Mouse (Mus musculus): Measurements from ENCODE around the gene Adcy6. TPM values are rescaled to one million over a fixed set of nuclear protein-coding genes. Genes with fewer than 3 reads are reported as not detected.
A peak's percentile ranks its signal among the peaks of the same experiment; 100 is the strongest.
"Not testable (repeated sequence)": the region's sequence is repeated elsewhere in the genome, so short reads cannot be mapped to it uniquely, and the experiment has no call there.

Gene Adcy6
- total RNA-seq, 2 experiments from 2014 or later: 33.1 to 36.4 TPM

DNA sequence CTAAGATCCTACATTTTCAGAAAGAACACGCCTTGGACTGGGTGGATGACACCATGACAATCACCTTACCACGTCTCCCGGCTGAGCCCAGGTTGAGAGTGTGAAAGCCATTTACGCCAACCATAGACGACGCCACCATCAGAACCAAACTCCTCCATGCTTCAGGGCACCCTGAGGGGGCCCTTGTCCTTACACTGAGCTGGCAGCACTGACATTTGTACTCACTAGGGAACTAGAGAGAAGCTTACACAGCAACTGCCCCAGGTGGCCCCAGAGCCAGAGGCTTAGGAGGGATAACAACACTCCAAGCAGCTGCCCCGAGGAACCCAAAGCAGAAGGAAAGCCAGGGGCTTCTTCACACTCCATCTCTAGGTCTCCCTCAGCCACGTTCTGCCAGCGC, 3.1 kb downstream of the Adcy6 start:
- intact Hi-C loops (cut with DNase I; ENCODE audit: low total_unique reads): no loop called here

GRCm38 (mm10) chr15:98606051-98606536, 3.8 kb downstream of the Adcy6 start:
- intact Hi-C loops (cut with DNase I; ENCODE audit: low total_unique reads): no loop called here
- no peak for DNase-seq

More for the DNA sequence above, 3.1 kb downstream of the Adcy6 start:
- no peak for DNase-seq

- intact Hi-C loops (cut with DNase I; ENCODE audit: low total_unique reads): no loop called here
- no peak for DNase-seq
Measured at GRCm38 (mm10) chr15:98604041-98604575, 5.8 kb downstream of the Adcy6 start.

DNA sequence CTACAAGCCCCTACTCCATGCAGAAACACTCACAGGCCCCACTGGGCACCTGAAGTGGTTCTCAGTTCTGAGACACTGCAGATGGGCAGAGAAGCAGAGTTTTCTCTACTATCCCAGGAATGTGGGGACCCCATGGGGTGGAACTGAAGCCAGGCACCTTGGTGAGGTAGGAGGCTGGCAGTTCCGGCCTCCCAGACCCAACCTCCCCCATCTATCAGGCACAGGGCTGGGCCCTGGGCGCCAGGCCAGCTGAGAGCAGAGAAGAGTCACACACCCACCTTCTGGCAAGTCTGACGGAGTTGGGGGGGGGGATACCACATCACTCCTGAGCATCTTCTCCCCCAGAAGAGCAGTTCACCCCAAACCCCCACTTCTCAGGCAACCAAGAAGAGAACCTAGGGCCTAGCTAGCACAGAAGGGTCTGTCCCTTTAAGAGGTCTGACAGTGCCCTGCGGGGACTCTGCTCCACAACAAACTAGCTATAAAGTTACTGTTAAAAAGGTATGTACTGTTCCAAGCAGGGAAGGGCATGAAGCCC, 6.9 kb downstream of the Adcy6 start:
- no peak for DNase-seq
- intact Hi-C loops (cut with DNase I; ENCODE audit: low total_unique reads): no loop called here

DNA sequence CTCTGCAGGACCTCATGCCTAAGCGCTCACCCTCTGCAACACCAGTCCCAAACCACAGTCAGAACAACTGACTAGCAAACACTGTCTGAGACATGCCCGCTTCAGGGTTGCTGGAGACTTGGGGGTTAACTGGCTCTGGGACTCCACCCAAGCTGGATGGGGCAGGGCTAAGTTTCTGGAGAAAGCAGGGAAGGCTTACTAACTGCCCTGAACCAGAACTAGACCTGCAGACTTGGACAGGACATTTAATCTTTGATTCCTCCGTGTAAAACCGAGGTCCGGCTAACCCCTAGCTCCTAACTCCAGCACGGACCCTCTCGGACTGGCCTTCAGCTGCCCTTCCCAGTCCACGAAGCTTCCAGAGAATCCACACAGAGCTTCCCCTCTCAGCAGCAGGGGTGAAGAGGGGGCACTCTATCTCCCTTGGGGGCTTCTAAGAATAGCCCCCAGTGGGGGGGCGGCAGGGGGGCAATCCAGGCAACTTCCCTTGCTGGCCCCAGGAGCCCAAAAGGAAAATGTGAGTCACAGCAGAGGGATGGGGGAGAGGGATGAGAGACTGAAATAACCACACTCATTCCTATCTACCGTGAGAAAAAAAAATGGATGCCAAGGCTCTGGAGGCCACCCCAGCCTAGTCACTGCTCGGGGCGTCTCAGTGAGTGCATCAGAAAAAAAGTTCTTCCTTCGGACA, 7.5 kb downstream of the Adcy6 start:
- intact Hi-C loops (cut with DNase I; ENCODE audit: low total_unique reads): no loop called here
- DNase-seq: peak; percentile 64

GRCm38 (mm10) chr15:98601832-98602190, 8.1 kb downstream of the Adcy6 start:
- no peak for DNase-seq
- intact Hi-C loops (cut with DNase I; ENCODE audit: low total_unique reads): loop anchor here (2.0 kb wide), 1 partner anchor 27 kb away; no protein-coding TSS in a partner anchor

DNA sequence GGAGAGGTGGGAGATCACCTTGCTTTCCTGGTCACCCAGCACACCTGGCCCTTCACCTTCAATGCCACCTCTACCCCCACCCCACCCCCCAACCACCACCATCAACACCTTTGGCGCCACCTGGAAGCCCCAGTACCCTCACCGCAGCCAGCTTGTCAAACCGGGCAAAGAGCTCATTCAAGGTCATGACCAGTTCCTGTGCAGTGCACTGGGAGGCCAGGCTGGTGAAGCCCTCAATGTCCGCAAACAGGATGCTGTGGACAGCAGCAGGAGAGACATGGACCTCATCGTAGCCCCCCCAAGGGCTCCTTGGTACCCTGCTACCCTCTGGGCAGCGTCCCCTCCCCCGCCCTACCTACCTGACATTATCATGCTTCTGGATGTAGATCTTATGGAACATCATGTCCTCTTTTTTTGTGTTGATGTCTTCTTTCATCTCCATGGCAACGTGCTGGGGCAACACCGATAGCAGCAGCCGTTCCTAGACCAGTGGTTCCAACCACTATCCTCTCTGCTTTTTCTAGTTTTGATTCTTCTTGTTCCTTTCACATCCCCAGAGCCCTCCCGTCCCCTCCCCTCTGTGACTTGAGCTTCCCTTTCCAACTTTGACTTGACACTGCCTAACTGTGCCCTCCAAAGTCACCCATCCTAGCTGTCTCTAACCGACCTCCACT, 9.7 kb downstream of the Adcy6 start:
- no peak for DNase-seq
- intact Hi-C loops (cut with DNase I; ENCODE audit: low total_unique reads): loop anchor here (2.0 kb wide), 1 partner anchor 29 kb away; no protein-coding TSS in a partner anchor

DNA sequence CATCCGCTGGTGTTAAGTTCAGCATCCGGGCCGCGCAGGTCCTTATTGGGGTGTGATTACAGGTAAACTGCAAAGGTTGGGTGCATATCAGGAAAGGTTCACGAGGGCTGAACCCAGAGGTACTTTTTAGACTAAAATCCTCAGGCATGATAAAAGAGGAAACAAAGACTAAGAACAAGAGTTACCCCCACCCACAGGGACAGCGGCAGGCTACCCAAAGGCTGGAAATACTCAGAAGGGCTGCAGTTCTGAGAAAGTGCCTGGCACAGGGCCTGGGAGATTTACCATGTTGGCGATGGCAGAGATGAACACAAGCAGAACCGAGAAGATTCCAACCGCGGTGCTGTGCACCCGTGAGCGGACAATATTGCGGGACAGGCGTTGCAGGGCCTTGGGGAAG, 13.3 kb downstream of the Adcy6 start:
- intact Hi-C loops (cut with DNase I; ENCODE audit: low total_unique reads): no loop called here
- no peak for DNase-seq

GRCm38 (mm10) chr15:98595049-98595448, 14.8 kb downstream of the Adcy6 start:
- intact Hi-C loops (cut with DNase I; ENCODE audit: low total_unique reads): no loop called here
- DNase-seq: no peak

GRCm38 (mm10) chr15:98594193-98594592, 15.7 kb downstream of the Adcy6 start:
- intact Hi-C loops (cut with DNase I; ENCODE audit: low total_unique reads): no loop called here
- no peak for DNase-seq

DNA sequence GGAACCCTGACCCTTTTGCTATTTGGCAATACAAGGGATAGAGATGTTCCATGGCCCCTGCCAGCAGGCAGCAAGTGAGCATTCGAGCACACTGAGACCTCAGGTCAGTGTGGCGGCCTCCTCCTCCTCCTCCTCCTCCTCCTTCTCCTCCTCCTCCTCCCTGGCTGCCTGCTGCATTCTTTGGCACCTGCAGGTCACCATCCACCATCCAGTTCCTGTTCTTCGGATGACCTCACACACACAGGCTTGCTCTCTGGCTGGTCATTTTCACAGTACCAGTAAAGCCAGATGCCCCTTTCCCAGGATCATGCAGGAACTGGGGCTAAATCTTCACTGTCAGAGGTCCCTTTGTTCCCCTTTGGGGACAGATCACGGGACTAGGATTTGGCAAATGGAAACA, 18.5 kb downstream of the Adcy6 start:
- no peak for DNase-seq
- intact Hi-C loops (cut with DNase I; ENCODE audit: low total_unique reads): no loop called here

DNA sequence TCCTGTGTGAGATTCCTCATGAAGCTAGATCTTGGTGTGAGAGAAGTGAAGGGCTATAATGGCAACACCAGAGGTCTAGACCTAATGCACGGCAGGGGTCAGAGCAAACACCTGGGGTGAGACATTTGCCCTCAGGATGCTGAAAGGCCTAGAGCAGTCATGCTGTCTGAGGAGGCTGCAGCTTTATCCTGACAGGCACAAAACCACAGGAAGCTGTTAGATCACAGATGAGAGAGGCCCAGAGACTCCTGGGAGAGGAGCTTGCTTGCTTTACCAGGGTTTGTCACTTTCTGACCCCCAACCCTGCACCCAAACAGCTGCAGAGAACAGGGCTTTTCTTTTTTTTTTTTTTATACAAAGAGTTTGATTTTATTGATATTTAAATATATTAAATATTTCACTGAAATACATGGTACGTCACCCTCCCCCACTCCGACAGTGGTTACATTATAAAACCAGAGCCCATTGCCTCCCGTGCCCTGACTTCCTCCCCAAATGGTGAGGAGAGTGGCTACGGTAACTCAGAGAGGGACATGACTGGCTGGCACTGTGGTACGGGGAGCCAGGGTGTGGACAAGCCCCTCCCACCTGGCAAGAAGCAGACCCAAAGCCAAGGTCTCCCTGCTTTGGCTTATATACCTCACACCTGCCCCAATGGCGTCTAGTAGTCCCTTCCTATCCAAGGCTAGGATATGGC, 20.1 kb downstream of the Adcy6 start:
- intact Hi-C loops (cut with DNase I; ENCODE audit: low total_unique reads): no loop called here
- DNase-seq: no peak

DNA sequence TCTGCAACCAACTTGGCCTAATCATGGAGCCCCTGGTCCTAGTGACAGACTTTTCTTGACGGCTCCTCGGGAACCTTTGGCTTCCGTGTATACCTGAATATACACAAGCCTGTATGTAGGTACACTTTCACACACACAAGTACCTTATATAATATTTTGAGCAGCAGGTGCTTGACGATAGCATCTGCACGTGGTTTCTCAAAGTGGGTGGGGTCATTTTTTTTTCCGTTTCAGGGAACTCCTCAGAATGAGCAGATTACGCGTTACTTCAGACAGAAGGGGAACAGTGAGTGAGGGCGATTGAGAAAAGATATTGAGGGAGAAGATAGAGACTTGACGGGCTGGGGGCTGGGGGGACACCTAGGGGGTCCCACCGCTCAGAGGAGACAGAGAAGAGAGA, 22.1 kb downstream of the Adcy6 start:
- intact Hi-C loops (cut with DNase I; ENCODE audit: low total_unique reads): no loop called here
- no peak for DNase-seq

DNA sequence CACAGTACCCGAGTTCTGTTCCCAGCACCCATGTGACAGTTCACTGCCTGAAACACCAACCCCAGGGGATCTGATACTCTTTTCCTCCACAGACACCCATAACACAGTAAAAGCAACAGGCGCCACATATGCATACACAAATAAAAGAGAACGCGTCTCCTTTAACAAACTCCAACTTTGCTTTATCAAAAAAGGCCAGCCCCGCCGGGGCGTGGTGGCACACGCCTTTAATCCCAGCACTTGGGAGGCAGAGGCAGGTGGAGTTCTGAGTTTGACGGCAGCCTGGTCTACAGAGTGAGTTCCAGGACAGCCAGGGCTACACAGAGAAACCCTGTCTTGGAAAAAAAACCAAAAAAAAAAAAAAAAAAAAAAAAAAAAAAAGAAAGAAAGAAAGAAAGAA, 23.7 kb downstream of the Adcy6 start:
- DNase-seq; intact Hi-C loops (cut with DNase I; ENCODE audit: low total_unique reads): not testable (repeated sequence)

DNA sequence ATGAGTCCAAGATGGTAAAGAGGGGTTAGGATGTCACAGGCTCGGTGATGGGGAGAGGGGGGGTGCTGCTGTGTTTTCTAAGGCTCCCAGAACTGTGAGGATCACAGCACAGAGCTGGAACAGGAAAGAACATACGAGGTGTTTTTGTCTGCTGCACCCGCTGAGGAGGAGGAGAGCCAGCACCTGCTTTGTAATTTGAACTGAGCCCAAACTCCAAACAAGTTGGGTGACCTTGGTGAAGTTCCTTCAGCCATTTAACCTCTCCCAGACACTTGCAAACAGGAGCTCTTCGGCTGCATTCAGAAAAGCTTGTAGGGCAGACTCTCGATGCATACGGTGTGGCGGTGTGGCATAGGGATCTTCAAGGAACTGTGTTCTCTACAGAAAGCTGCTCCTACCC, 24.5 kb downstream of the Adcy6 start:
- DNase-seq: no peak
- intact Hi-C loops (cut with DNase I; ENCODE audit: low total_unique reads): no loop called here

- intact Hi-C loops (cut with DNase I; ENCODE audit: low total_unique reads): no loop called here
- no peak for DNase-seq
Measured at GRCm38 (mm10) chr15:98582996-98583395, 26.9 kb downstream of the Adcy6 start.

GRCm38 (mm10) chr15:98582410-98582809, 27.5 kb downstream of the Adcy6 start:
- intact Hi-C loops (cut with DNase I; ENCODE audit: low total_unique reads): no loop called here
- DNase-seq: no peak

GRCm38 (mm10) chr15:98579795-98580464, 29.9 kb downstream of the Adcy6 start:
- intact Hi-C loops (cut with DNase I; ENCODE audit: low total_unique reads): loop anchor here (2.0 kb wide), 1 partner anchor 37 kb away; no protein-coding TSS in a partner anchor
- DNase-seq: peak; percentile 69

DNA sequence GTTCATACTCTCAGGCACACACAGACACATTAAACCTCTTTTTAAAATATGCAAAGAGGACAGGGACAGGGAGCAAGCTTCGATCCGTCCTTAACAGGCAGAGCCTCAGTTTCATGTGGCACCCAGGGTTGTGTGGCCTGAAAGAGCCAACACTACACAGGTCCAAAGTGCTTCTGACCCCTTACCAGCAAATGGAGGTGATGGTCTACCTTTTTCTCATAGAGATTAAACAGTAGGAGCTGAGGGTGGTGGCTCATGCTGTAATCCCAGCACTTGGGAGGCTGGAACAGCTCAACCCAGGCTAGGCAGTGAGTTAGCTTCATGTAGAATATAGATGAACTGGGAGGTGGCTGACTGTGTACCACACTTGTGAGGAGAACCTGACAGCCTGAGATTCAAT, 30.6 kb downstream of the Adcy6 start:
- no peak for DNase-seq
- intact Hi-C loops (cut with DNase I; ENCODE audit: low total_unique reads): no loop called here
